Mouse (Mus musculus): ENCODE results near the gene Serinc4. TPM values are rescaled to one million over a fixed set of nuclear protein-coding genes. Genes with fewer than 3 reads are reported as not detected.
"Not testable (repeated sequence)": the region's sequence is repeated elsewhere in the genome, so short reads cannot be mapped to it uniquely, and the experiment has no call there.

Serinc4 gene
- 0.25 and 0.46 TPM in 2 replicates for polyA plus RNA-seq (2015; fragmentation: Nextera tagmentation; extraction: Ambion mirVana)

DNA sequence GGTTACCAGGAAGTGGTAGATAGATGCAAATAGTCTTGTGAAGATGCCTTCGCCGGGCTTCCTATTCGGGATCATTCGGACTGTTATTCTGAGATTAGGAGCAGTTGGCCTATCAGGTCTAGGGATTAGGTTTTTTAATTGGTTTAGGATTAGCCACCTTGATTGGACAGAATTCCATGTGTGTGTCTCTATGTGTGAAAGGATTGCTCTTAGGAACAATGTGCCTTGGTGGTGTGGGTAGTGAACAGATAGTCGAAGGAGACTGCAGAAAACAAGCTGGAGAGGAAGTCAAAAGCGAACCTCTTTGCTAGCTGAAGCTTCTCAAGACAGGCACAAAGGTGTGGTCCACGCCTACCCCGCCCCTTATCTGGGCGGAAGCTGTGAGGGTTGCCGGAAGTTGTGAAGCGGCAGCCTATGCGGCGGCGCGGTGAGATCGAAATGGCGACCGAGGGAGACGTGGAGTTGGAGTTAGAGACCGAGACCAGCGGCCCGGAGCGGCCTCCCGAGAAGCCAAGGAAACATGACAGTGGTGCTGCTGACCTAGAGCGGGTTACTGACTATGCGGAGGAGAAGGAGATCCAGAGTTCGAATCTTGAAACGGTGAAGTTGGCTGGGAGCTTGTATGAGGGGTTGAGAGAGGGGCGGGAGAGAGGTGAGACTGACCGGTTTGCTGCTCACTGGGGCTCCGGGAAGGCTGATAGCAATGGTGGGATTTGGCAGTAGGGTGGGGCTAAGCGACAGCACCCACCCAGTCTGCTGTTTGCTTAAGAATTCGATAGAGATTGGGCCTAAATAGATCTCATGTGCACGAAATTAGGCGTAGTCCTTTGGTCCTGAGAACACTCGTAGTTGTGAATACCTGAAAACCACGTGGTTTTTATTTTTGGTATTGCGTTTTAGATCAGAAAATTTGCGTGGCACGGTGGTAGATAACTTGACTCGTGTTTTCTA lies at the start of gene Serinc4:
Gene Serinc4 (minus strand): TSS at position 90 of the 951 bp plus-strand sequence.
- H3K4me1 ChIP-seq (ENCODE audit: control insufficient read depth, insufficient read depth, low read length) = peaks cover 21% of the 10 kb centered on the region
- H3K36me3 ChIP-seq (ENCODE audit: control insufficient read depth, insufficient read depth, low read length) = no peaks in the 10 kb centered on the region
- H3K27me3 ChIP-seq (ENCODE audit: control insufficient read depth, insufficient read depth, low read length) = no peaks in the 10 kb centered on the region
- H3K4me3 ChIP-seq (replicated peaks; ENCODE audit: low read length) = peak within 1 kb of the TSS; percentile 88
- peak within 1 kb of the TSS; percentile 89 for H3K9ac ChIP-seq (ENCODE audit: low read length)
- WGBS = 3% methylated on average over 41 of the region's 41 CpGs
- H3K9me3 ChIP-seq (replicated peaks; ENCODE audit: control insufficient read depth, low read length) = no peaks in the 10 kb centered on the region
- ATAC-seq (ENCODE audit: insufficient read depth, low FRiP score) = peak; percentile 92
- H3K27ac ChIP-seq (ENCODE audit: low read length) = peak within 1 kb of the TSS; percentile 90
- peak within 1 kb of the TSS; percentile 76 for H3K4me2 ChIP-seq (ENCODE audit: low read depth, low read length)

- H3K36me3 ChIP-seq (ENCODE audit: control insufficient read depth, insufficient read depth, low read length); H3K4me2 ChIP-seq (ENCODE audit: low read depth, low read length); ATAC-seq (ENCODE audit: insufficient read depth, low FRiP score); H3K4me3 ChIP-seq (replicated peaks; ENCODE audit: low read length); H3K4me1 ChIP-seq (ENCODE audit: control insufficient read depth, insufficient read depth, low read length); H3K9ac ChIP-seq (ENCODE audit: low read length); H3K9me3 ChIP-seq (replicated peaks; ENCODE audit: control insufficient read depth, low read length); H3K27ac ChIP-seq (ENCODE audit: low read length); H3K27me3 ChIP-seq (ENCODE audit: control insufficient read depth, insufficient read depth, low read length): not testable (repeated sequence)
- WGBS = 78% methylated on average over 1 of the region's 6 CpGs
Observed at GRCm38 (mm10) chr2:121501550-121501949, 45.0 kb upstream of the Serinc4 start.

GRCm38 (mm10) chr2:121484403-121484802 lies 27.8 kb upstream of the Serinc4 start:
- H3K27me3 ChIP-seq (ENCODE audit: control insufficient read depth, insufficient read depth, low read length); H3K4me2 ChIP-seq (ENCODE audit: low read depth, low read length); ATAC-seq (ENCODE audit: insufficient read depth, low FRiP score); H3K27ac ChIP-seq (ENCODE audit: low read length); H3K36me3 ChIP-seq (ENCODE audit: control insufficient read depth, insufficient read depth, low read length); H3K9me3 ChIP-seq (replicated peaks; ENCODE audit: control insufficient read depth, low read length); H3K4me1 ChIP-seq (ENCODE audit: control insufficient read depth, insufficient read depth, low read length); H3K4me3 ChIP-seq (replicated peaks; ENCODE audit: low read length); H3K9ac ChIP-seq (ENCODE audit: low read length): not testable (repeated sequence)
- 78% methylated on average over 1 of the region's 2 CpGs for WGBS

- no peak overlapping the region for H3K9ac ChIP-seq (ENCODE audit: low read length)
- H3K27ac ChIP-seq (ENCODE audit: low read length) = no peak overlapping the region
- H3K4me3 ChIP-seq (replicated peaks; ENCODE audit: low read length) = no peak overlapping the region
- H3K27me3 ChIP-seq (ENCODE audit: control insufficient read depth, insufficient read depth, low read length) = no peaks in the 10 kb centered on the region
- H3K4me2 ChIP-seq (ENCODE audit: low read depth, low read length) = no peak overlapping the region
- 80% methylated on average over 8 of the region's 8 CpGs for WGBS
- H3K9me3 ChIP-seq (replicated peaks; ENCODE audit: control insufficient read depth, low read length) = no peaks in the 10 kb centered on the region
- no peaks in the 10 kb centered on the region for H3K36me3 ChIP-seq (ENCODE audit: control insufficient read depth, insufficient read depth, low read length)
- no peaks in the 10 kb centered on the region for H3K4me1 ChIP-seq (ENCODE audit: control insufficient read depth, insufficient read depth, low read length)
- ATAC-seq (ENCODE audit: insufficient read depth, low FRiP score) = no peak
Observed at GRCm38 (mm10) chr2:121483576-121483975, 27.0 kb upstream of the Serinc4 start.

DNA sequence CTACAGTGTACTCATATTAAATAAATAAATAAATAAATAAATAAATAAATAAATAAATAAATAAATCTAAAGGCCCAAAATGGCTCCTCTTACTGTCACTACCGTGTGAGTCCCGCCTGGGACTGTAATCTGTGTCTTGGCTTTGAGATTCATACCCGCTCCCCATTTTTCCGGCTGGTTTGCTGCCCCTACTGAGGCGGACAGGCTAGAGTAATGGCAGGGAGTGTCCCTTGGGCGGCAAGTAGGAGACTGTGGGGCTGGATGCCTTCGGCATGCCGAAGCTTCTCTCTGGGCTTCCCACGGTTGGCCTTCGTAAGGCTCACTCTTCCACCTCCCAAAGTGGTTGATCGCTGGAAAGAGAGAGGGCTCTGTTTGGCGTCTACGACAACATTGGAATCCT lies 24.3 kb upstream of the Serinc4 start:
- not testable (repeated sequence) for H3K4me2 ChIP-seq (ENCODE audit: low read depth, low read length); H3K36me3 ChIP-seq (ENCODE audit: control insufficient read depth, insufficient read depth, low read length); H3K4me3 ChIP-seq (replicated peaks; ENCODE audit: low read length); H3K4me1 ChIP-seq (ENCODE audit: control insufficient read depth, insufficient read depth, low read length); H3K27me3 ChIP-seq (ENCODE audit: control insufficient read depth, insufficient read depth, low read length); H3K9ac ChIP-seq (ENCODE audit: low read length); H3K27ac ChIP-seq (ENCODE audit: low read length); H3K9me3 ChIP-seq (replicated peaks; ENCODE audit: control insufficient read depth, low read length); ATAC-seq (ENCODE audit: insufficient read depth, low FRiP score)
- 83% methylated on average over 13 of the region's 13 CpGs for WGBS

GRCm38 (mm10) chr2:121480498-121480897 lies 23.9 kb upstream of the Serinc4 start:
- H3K4me2 ChIP-seq (ENCODE audit: low read depth, low read length) = no peak overlapping the region
- H3K4me1 ChIP-seq (ENCODE audit: control insufficient read depth, insufficient read depth, low read length) = no peaks in the 10 kb centered on the region
- no peak overlapping the region for H3K27ac ChIP-seq (ENCODE audit: low read length)
- H3K27me3 ChIP-seq (ENCODE audit: control insufficient read depth, insufficient read depth, low read length) = no peaks in the 10 kb centered on the region
- ATAC-seq (ENCODE audit: insufficient read depth, low FRiP score) = no peak
- no peak overlapping the region for H3K4me3 ChIP-seq (replicated peaks; ENCODE audit: low read length)
- no peak overlapping the region for H3K9ac ChIP-seq (ENCODE audit: low read length)
- no peaks in the 10 kb centered on the region for H3K9me3 ChIP-seq (replicated peaks; ENCODE audit: control insufficient read depth, low read length)
- no peaks in the 10 kb centered on the region for H3K36me3 ChIP-seq (ENCODE audit: control insufficient read depth, insufficient read depth, low read length)
- 57% methylated on average over 3 of the region's 3 CpGs for WGBS

- Histone ChIP-seq H3K4me3 (replicated peaks; ENCODE audit: low read length) (no peak overlapping the region), H3K27ac (ENCODE audit: low read length) (no peak overlapping the region), H3K27me3 (ENCODE audit: control insufficient read depth, insufficient read depth, low read length) (no peaks in the 10 kb centered on the region), H3K9ac (ENCODE audit: low read length) (no peak overlapping the region), H3K4me2 (ENCODE audit: low read depth, low read length) (no peak overlapping the region), H3K36me3 (ENCODE audit: control insufficient read depth, insufficient read depth, low read length) (no peaks in the 10 kb centered on the region), H3K9me3 (replicated peaks; ENCODE audit: control insufficient read depth, low read length) (no peaks in the 10 kb centered on the region), H3K4me1 (ENCODE audit: control insufficient read depth, insufficient read depth, low read length) (no peaks in the 10 kb centered on the region)
- 83% methylated on average over 3 of the region's 3 CpGs for WGBS
- ATAC-seq (ENCODE audit: insufficient read depth, low FRiP score) = no peak
Observed at GRCm38 (mm10) chr2:121477491-121478266, 21.1 kb upstream of the Serinc4 start.

- H3K4me3 ChIP-seq (replicated peaks; ENCODE audit: low read length); H3K36me3 ChIP-seq (ENCODE audit: control insufficient read depth, insufficient read depth, low read length); H3K4me1 ChIP-seq (ENCODE audit: control insufficient read depth, insufficient read depth, low read length); H3K27me3 ChIP-seq (ENCODE audit: control insufficient read depth, insufficient read depth, low read length); H3K4me2 ChIP-seq (ENCODE audit: low read depth, low read length); H3K27ac ChIP-seq (ENCODE audit: low read length); ATAC-seq (ENCODE audit: insufficient read depth, low FRiP score); H3K9ac ChIP-seq (ENCODE audit: low read length); H3K9me3 ChIP-seq (replicated peaks; ENCODE audit: control insufficient read depth, low read length): not testable (repeated sequence)
- 96% methylated on average over 2 of the region's 2 CpGs for WGBS
Observed at GRCm38 (mm10) chr2:121475306-121475705, 18.7 kb upstream of the Serinc4 start.

GRCm38 (mm10) chr2:121474180-121474535 lies 17.6 kb upstream of the Serinc4 start:
- peak overlapping the region; percentile 57 for H3K9ac ChIP-seq (ENCODE audit: low read length)
- H3K27ac ChIP-seq (ENCODE audit: low read length) = peak overlapping the region; percentile 24; the same call in 1 of the 2 replicates
- peak overlapping the region; percentile 51 for H3K4me2 ChIP-seq (ENCODE audit: low read depth, low read length)
- no peaks in the 10 kb centered on the region for H3K36me3 ChIP-seq (ENCODE audit: control insufficient read depth, insufficient read depth, low read length)
- no peaks in the 10 kb centered on the region for H3K4me1 ChIP-seq (ENCODE audit: control insufficient read depth, insufficient read depth, low read length)
- no peaks in the 10 kb centered on the region for H3K27me3 ChIP-seq (ENCODE audit: control insufficient read depth, insufficient read depth, low read length)
- ATAC-seq (ENCODE audit: insufficient read depth, low FRiP score) = 0 out of 2 replicates have a peak, but pooled peaks have one; percentile 30
- no peaks in the 10 kb centered on the region for H3K9me3 ChIP-seq (replicated peaks; ENCODE audit: control insufficient read depth, low read length)
- peak overlapping the region; percentile 59 for H3K4me3 ChIP-seq (replicated peaks; ENCODE audit: low read length)
- WGBS = 28% methylated on average over 8 of the region's 8 CpGs

Data from stomach, embryonic 16.5 days (tissue).